Mouse (Mus musculus): ENCODE results near the gene Map4k5. TPM values are rescaled to one million over a fixed set of nuclear protein-coding genes. Genes with fewer than 3 reads are reported as not detected.

Gene Map4k5
- total RNA-seq, 2 experiments from 2014 or later: 40.4 to 43.6 TPM

GRCm38 (mm10) chr12:69761603-69762002, 131.4 kb downstream of the Map4k5 start:
- DNase-seq (ENCODE audit: low spot score in 2 of 2): no peak
- intact Hi-C loops (cut with DNase I): no loop called here

GRCm38 (mm10) chr12:69760743-69761406, 132.1 kb downstream of the Map4k5 start:
- peak in 1 of 2 experiments; percentile 47 for DNase-seq (ENCODE audit: low spot score in 2 of 2)
- intact Hi-C loops (cut with DNase I): no loop called here

- intact Hi-C loops (cut with DNase I): no loop called here
- DNase-seq (ENCODE audit: low spot score in 2 of 2): no peak
Measured at GRCm38 (mm10) chr12:69760014-69760413, 133.0 kb downstream of the Map4k5 start.

- intact Hi-C loops (cut with DNase I): loop anchor here (5.0 kb wide), 1 partner anchor 133 kb away; the partner anchor contains the start of genes Atl1 and Map4k5
- DNase-seq (ENCODE audit: low spot score in 2 of 2): no peak
Measured at GRCm38 (mm10) chr12:69759267-69759885, 133.6 kb downstream of the Map4k5 start.

- intact Hi-C loops (cut with DNase I): loop anchor here (5.0 kb wide), 1 partner anchor 134 kb away; the partner anchor contains the start of genes Atl1 and Map4k5
- DNase-seq (ENCODE audit: low spot score in 2 of 2): no peak
Measured at GRCm38 (mm10) chr12:69758221-69759185, 134.5 kb downstream of the Map4k5 start.

- intact Hi-C loops (cut with DNase I): loop anchor here (5.0 kb wide), 1 partner anchor 135 kb away; the partner anchor contains the start of genes Atl1 and Map4k5
- DNase-seq (ENCODE audit: low spot score in 2 of 2): peak; percentile 53 to 70
Measured at GRCm38 (mm10) chr12:69757418-69758141, 135.4 kb downstream of the Map4k5 start.

GRCm38 (mm10) chr12:69756015-69756414, 137.0 kb downstream of the Map4k5 start:
- intact Hi-C loops (cut with DNase I): loop anchor here (5.0 kb wide), 1 partner anchor 136 kb away; the partner anchor contains the start of genes Atl1 and Map4k5
- DNase-seq (ENCODE audit: low spot score in 2 of 2): no peak

- intact Hi-C loops (cut with DNase I): no loop called here
- DNase-seq (ENCODE audit: low spot score in 2 of 2): no peak
Measured at GRCm38 (mm10) chr12:69753936-69754335, 139.1 kb downstream of the Map4k5 start.

Small RNAs within 50 kb of the gene (microRNA-seq; reads per million reads assigned to microRNA genes)
- gene Mir681: 0 reads per million in 2 experiments

Other genes with a start within 250 kb of the Map4k5 start
- 10 to 100 TPM; 31.5 to 34.3 TPM for gene Sos2, start 211.3 kb downstream of the Map4k5 start, total RNA-seq (2021)
- gene L2hgdh, start 168.3 kb downstream of the Map4k5 start, total RNA-seq (2021): 10 to 100 TPM; 13.3 to 14.3 TPM
- gene Atp5s, start 168.2 kb downstream of the Map4k5 start, total RNA-seq (2021): 10 to 100 TPM; 25.4 to 34.8 TPM
- 10 to 100 TPM; 33.7 to 39.1 TPM for gene Cdkl1, start 101.9 kb downstream of the Map4k5 start, total RNA-seq (2021)
- 100 to 1,000 TPM; 251 to 254 TPM for gene Atl1, start 586 bp downstream of the Map4k5 start, total RNA-seq (2021)
- gene Sav1, start 93.8 kb upstream of the Map4k5 start, total RNA-seq (2021): 10 to 100 TPM; 18.9 TPM
- gene Nin, start 220.5 kb upstream of the Map4k5 start, total RNA-seq (2021): 10 to 100 TPM; 44.5 to 53.7 TPM